Mouse (Mus musculus) midbrain, postnatal 0 days (tissue): ENCODE data around the gene Rcan1. TPM values are rescaled to one million over a fixed set of nuclear protein-coding genes. Genes with fewer than 3 reads are reported as not detected.

ENCODE experiments used
- ATAC-seq: fragments of 200-750 bp; cut with Nextera tagmentation; 2 replicates; pipeline ENCODE4 v1.8.0; 2017; ENCODE audit warnings: moderate number of reproducible peaks, mild to moderate bottlenecking, moderate TSS enrichment, moderate library complexity; ENCODE audit not compliant: low FRiP score
- DNase-seq: peaks from one replicate; pipeline ENCODE4 v3.0.0-alpha.2; 2015; ENCODE audit warnings: low spot score
- H3K27ac ChIP-seq: fragments of 300-500 bp; sonication (generic); 2 replicates; pipeline ENCODE4 v1.5.1; 2014; ENCODE audit warnings: low read depth, mild to moderate bottlenecking, low read length, mixed read lengths
- H3K27me3 ChIP-seq: fragments of 300-500 bp; sonication (generic); 2 replicates; pipeline ENCODE4 v1.6.1; 2014; ENCODE audit warnings: low read length, control low read depth, mixed read lengths; ENCODE audit not compliant: insufficient read depth
- H3K36me3 ChIP-seq: fragments of 300-500 bp; sonication (generic); 2 replicates; pipeline ENCODE4 v1.6.1; 2014; ENCODE audit warnings: low read length, control low read depth, mixed read lengths; ENCODE audit not compliant: insufficient read depth
- H3K4me1 ChIP-seq: fragments of 300-500 bp; sonication (generic); 2 replicates; pipeline ENCODE4 v1.6.1; 2014; ENCODE audit warnings: mild to moderate bottlenecking, control low read depth, antibody characterized with exemption, low read length, mixed read lengths; ENCODE audit not compliant: insufficient read depth
- H3K4me2 ChIP-seq: fragments of 300-500 bp; sonication (generic); 2 replicates; pipeline ENCODE4 v1.6.1; 2014; ENCODE audit warnings: low read depth, mild to moderate bottlenecking, low read length, mixed read lengths; ENCODE audit not compliant: poor library complexity, severe bottlenecking
- H3K4me3 ChIP-seq: fragments of 300-500 bp; sonication (generic); 2 replicates; pipeline ENCODE4 v1.5.1; 2014; ENCODE audit warnings: low read depth, mild to moderate bottlenecking, low read length, moderate library complexity
- H3K9ac ChIP-seq: fragments of 300-500 bp; sonication (generic); replicated peaks from 2 replicates; pipeline ENCODE4 v1.6.1; 2014; ENCODE audit warnings: mild to moderate bottlenecking, low read length, moderate library complexity, mixed read lengths; ENCODE audit not compliant: poor library complexity, severe bottlenecking
- H3K9me3 ChIP-seq: fragments of 300-500 bp; sonication (generic); 2 replicates; pipeline ENCODE4 v1.6.1; 2016; ENCODE audit warnings: low read length, control low read depth
- CTCF ChIP-seq: IDR thresholded peaks from 2 replicates; pipeline ENCODE4 v1.5.1; 2016; ENCODE audit warnings: antibody characterized with exemption, mild to moderate bottlenecking
- WGBS: fragments of 180-500 bp; shearing (Covaris S2); extraction: QIAGEN DNeasy Blood & Tissue Kit; methylation state at CpG from one replicate; pipeline ENCODE4 v1.1.7; 2014; 5-methylcytosine and 5-hydroxymethylcytosine counted together
- polyA plus RNA-seq: library from polyadenylated mRNA; unstranded; fragments of >200 nt; fragmentation: Nextera tagmentation; extraction: Ambion mirVana; gene quantifications from 2 replicates; pipeline ENCODE4 v1.2.1, GENCODE M21; 2015
- total RNA-seq: library from RNA; depleted of rRNA; stranded (reverse); fragments of >200 nt; gene quantifications from 2 replicates; pipeline ENCODE4 v1.2.3, GENCODE M21; 2014

Gene Rcan1
- total and polyA plus RNA-seq, 2 experiments from 2014 or later: 68.6 to 91.3 TPM

DNA sequence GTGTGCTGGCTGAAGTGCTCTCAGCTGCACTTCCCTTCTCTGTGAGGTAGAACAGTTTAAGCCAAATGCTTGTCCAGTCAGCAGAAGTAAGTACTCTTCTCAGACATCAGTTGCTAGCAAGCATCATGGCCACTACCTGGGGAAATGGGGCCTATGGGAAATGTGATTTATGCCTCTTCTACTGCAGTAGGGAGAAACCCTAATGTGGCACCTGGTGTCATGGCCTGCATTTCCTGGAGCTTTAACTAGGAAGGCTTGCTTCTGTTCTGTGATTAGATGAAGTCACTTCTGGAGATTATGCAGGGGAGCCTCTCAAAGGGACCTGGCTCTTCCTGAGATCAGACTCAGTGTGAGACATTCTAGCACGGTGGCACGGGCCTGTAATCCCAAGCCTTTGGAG lies 60.3 kb downstream of the Rcan1 start:
- TF ChIP-seq CTCF: no peak
- Histone ChIP-seq H3K4me2 (no peak overlapping the region), H3K27me3 (no peaks in the 10 kb centered on the region), H3K4me3 (no peak overlapping the region), H3K36me3 (no peaks in the 10 kb centered on the region), H3K9ac (no peak overlapping the region), H3K9me3 (no peaks in the 10 kb centered on the region), H3K27ac (no peak overlapping the region), H3K4me1 (no peaks in the 10 kb centered on the region; the same call in 1 of the 2 replicates)
- ATAC-seq (no peak), DNase-seq (no peak)
- WGBS: 51% methylated on average over 2 of the region's 2 CpGs

DNA sequence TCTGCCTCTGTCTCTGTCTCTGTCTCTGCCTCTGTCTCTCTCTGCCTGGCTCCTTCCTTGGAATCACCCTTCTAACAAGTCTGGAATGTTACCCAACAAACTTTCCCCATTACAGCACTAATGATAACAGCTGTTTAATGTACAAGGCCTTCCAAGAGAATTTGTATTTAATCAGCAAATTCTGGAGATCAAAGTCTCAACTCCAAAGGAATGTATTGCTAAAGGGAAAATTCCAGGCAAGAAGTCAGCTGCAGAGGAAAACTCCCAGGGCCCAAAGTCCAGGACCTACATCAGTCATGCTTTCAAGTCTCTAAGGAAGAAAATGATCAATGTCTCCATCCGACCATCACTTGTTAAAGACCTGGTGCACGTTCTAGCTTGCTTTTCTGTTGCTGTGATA lies 62.8 kb downstream of the Rcan1 start:
- DNase-seq (no peak), ATAC-seq (no peak)
- Histone ChIP-seq H3K36me3 (no peaks in the 10 kb centered on the region), H3K4me2 (no peak overlapping the region), H3K27me3 (no peaks in the 10 kb centered on the region), H3K27ac (no peak overlapping the region), H3K4me3 (no peak overlapping the region), H3K9me3 (no peaks in the 10 kb centered on the region), H3K4me1 (no peaks in the 10 kb centered on the region; the same call in 1 of the 2 replicates), H3K9ac (no peak overlapping the region)
- 79% methylated on average over 2 of the region's 2 CpGs for WGBS
- TF ChIP-seq CTCF: no peak

DNA sequence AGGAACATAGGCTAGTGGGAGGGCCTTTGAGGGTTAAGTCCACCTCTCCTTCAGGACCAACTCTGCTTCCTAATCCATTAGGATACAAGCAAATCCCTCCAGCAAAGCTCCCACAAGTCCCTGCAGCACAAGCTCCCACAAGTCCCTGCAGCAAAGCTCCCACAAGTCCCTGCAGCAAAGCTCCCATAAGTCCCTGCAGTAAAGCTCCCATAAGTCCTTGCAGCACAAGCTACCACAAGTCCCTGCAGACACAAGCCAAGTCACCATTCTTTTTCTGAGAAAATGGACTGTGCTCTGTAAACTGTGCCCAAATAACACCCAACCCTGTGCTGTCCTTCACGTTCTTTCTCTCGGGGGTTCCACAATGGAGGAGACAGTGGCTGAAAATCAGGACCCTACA lies 66.5 kb downstream of the Rcan1 start:
- Histone ChIP-seq H3K4me1 (peaks cover 12% of the 10 kb centered on the region), H3K9ac (no peak overlapping the region), H3K36me3 (no peaks in the 10 kb centered on the region), H3K27me3 (no peaks in the 10 kb centered on the region), H3K27ac (no peak overlapping the region), H3K9me3 (no peaks in the 10 kb centered on the region), H3K4me2 (no peak overlapping the region), H3K4me3 (no peak overlapping the region)
- TF ChIP-seq CTCF: no peak
- no peak for ATAC-seq
- WGBS: 87% methylated on average over 2 of the region's 2 CpGs
- no peak for DNase-seq

DNA sequence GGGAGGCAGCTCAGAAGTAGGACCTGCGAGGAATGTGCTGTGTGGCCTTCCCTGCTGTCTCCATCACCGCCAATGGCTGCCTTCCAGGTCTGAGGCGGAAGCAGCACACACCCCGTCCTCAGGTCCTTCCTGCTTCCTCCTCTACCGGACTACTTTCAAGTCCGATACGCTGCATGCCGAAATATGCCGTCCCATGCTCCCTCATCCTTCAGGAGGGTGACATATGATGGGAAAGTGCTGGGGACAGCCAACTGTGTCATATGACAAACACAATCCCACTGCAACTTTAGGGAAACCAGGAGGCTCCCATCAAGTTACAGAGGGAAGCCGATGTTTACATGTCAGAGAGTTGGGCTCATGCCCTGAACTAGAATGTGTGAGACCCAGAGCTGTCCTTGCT lies 67.6 kb downstream of the Rcan1 start:
- Histone ChIP-seq H3K27me3 (no peaks in the 10 kb centered on the region), H3K4me3 (no peak overlapping the region), H3K27ac (no peak overlapping the region), H3K4me2 (no peak overlapping the region), H3K9me3 (no peaks in the 10 kb centered on the region), H3K4me1 (peaks cover 21% of the 10 kb centered on the region), H3K9ac (no peak overlapping the region), H3K36me3 (no peaks in the 10 kb centered on the region)
- no peak for TF ChIP-seq CTCF
- ATAC-seq (no peak), DNase-seq (no peak)
- WGBS: 79% methylated on average over 10 of the region's 10 CpGs

DNA sequence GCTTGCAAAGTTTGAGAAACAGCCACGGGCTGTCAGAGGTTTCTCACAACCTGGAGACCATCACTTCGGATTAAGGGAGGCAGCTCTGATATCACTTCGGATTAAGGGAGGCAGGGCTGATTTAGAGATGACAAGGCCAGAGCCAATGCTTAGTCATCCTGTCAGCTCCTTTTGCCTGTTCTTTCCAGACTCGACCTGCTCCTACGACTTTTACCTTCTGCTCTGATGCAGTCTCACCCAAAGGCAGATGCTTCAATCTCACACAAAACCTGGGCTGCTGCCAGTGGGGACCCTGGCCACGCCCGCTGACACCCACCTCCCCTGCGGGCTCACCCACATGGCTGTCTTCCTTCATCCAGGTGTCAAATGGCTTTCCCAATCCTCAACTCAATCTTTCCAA lies 68.5 kb downstream of the Rcan1 start:
- no peak overlapping the region for H3K4me3 ChIP-seq
- no peak for TF ChIP-seq CTCF
- H3K4me2 ChIP-seq: no peak overlapping the region
- no peaks in the 10 kb centered on the region for H3K9me3 ChIP-seq
- ATAC-seq: no peak
- DNase-seq: no peak
- no peak overlapping the region for H3K27ac ChIP-seq
- WGBS: 47% methylated on average over 8 of the region's 8 CpGs
- H3K27me3 ChIP-seq: no peaks in the 10 kb centered on the region
- peaks cover 21% of the 10 kb centered on the region for H3K4me1 ChIP-seq
- H3K36me3 ChIP-seq: no peaks in the 10 kb centered on the region
- no peak overlapping the region for H3K9ac ChIP-seq

DNA sequence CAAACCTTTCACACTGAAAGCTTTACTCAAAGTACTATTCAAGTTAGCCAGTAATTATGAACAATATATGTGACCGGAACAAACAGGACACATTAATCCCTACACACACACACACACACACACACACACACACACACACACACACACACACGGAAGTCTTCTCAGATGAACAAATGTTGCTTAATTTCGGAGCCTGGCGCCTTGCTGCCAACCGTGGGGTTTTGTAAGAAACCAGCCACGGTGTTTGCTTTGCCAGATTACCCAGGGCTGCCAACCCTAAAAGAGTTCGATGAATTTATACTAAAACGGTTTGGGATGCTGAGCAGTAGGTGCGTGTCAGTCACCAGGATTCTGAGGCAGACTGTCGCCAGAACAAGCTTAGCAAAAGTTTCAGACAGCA lies 69.5 kb downstream of the Rcan1 start:
- 42% methylated on average over 10 of the region's 10 CpGs for WGBS
- H3K27ac ChIP-seq: no peak overlapping the region
- ATAC-seq: no peak
- no peak overlapping the region for H3K4me2 ChIP-seq
- no peak for TF ChIP-seq CTCF
- H3K36me3 ChIP-seq: 0 out of 2 replicates have a peak, but pooled peaks cover 6% of the 10 kb centered on the region
- H3K27me3 ChIP-seq: no peaks in the 10 kb centered on the region
- no peak for DNase-seq
- H3K4me1 ChIP-seq: peaks cover 21% of the 10 kb centered on the region
- no peak overlapping the region for H3K4me3 ChIP-seq
- no peaks in the 10 kb centered on the region for H3K9me3 ChIP-seq
- H3K9ac ChIP-seq: no peak overlapping the region
